Mouse (Mus musculus) activated CD4-positive, CD25-positive, alpha-beta regulatory T cell, adult 4 months (primary cell): ENCODE data around the gene Phykpl. TPM values are rescaled to one million over a fixed set of nuclear protein-coding genes. Genes with fewer than 3 reads are reported as not detected.

ENCODE experiments used
- ATAC-seq: one replicate; pipeline ENCODE4 v1.8.0; 2017
- polyA plus RNA-seq, 2 experiments: library from polyadenylated mRNA; unstranded; fragments of 100-300 nt; shearing (Covaris generic); gene quantifications; one replicate each; pipeline ENCODE4 v1.2.1; 2017

The Phykpl gene
- polyA plus RNA-seq, result 10 to 100 TPM; 23.9 to 29.7 TPM

DNA sequence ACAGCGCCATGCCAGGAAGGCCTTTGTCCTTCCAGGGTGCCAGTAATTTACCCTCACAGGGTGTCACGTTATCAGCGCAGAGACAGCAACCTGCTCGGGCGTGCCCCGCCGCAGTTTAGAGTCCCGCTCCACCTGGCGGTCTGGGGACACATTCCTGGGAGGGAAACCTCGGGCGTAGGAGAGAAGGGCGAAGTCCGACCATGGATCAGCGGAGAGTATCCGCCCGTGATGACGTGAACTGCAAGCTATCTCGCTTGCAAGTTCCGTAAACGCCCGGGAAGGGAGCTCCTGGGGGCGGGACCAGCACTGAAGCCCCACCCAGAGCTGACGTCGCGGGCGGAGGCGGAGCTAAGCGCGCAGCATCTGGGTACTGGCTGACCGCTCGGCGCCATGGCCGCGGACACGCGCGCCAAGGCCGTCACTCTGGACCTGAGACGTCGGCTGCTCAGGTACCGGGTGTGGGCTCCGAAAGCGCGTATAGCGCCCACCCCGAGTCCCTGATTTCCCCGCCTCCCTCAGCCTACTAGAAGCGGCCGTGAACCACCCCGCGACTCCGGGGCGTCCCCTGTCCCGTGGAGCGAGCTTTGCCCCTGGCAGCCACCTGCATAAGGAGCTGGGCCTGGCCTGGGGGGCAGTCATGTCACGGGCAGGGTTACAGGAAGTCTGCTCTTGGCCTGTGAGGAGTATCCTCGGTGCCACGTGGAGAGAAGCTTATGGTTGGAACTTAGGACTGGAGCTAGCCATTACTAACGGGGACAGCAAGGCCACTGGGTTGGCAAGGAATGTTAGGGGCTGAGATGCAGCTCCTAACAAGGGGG lies at the start of gene Phykpl:
Phykpl (plus strand) TSS at position 327 of the 818 bp plus-strand sequence.
- ATAC-seq, result peak; percentile 87

DNA sequence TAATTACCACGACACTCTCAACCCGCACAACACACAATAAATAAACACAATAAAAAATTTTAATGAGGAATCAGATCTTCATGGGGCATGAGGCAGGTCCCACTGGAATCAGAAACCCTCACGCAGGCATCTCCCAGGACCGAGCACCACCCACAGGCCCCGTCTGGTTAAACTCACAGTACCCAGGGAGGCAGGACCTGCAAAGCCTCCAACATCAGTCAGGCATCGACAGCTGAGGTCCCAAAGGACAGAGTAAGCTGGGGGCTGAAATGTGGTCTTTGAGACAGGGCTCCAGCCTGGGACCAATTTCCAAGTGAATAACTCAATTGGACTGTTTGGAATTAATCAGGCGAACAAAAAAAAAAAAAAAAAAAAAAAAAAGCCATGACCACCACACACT lies 46.2 kb upstream of the Phykpl start:
- no peak for ATAC-seq

DNA sequence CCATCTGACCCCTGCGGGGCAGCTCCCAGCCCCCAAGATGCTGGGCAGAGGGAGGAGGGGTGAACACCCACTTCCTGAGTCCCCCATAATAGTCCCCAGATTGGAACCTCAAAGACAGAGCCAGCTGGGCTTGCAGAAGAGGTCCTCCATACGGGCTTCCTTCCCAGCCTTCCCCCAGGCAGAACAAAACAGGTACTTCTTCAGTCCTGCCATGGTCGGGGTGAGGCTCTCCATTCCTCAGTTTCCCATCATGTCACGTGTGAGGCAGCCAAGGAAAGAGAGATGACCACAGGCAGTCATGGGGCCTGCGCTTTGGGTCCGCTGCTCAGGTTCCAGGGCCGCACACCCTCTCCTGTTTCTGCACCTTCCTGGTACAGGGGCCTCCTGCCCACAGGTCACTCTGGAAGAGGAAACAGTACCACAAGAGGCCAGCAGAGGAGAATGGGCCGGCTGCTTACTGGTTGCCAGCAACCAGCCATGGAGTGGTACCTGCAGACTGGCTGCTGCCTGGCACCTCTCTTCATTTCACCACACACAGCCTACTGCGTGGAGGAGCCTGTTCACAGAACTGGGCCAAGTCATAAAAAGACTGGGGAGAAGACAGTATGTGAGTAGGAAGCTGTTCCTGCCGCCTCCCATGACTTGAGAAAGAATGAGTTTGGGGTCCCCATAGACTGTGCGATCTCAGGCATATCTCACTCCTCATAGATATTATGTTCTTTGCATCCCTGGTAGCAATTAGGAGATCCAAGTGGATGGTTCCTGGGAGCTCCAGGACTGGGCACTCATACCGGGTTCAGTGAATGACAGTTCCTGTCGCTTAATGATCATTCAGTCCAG lies 45.4 kb upstream of the Phykpl start:
- ATAC-seq, result no peak

DNA sequence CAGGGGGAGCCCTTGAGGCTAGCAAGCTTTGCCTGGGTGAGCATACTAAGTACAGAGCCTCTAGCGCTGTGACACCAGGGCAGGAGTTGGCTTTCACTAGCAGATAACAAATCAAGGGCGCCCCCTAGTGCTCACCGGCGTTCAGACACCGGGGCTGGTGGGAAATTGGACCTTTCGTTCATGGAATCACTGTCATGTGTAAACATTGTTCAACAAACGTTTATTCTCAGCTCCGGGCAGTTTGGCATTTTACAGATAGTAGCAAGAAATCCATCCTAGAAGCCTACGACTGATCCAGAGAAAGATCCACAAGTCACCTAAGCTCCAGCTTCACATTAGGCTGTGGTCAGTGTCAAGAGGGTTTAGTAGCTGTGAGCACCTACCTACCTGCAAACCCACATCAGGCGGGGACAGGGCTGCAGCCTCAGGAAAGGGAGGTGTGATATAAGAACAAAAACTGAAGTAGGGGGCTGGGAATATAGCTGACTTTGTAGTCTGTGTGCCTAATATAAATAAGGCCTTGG lies 44.7 kb upstream of the Phykpl start:
- ATAC-seq, result peak; percentile 98

DNA sequence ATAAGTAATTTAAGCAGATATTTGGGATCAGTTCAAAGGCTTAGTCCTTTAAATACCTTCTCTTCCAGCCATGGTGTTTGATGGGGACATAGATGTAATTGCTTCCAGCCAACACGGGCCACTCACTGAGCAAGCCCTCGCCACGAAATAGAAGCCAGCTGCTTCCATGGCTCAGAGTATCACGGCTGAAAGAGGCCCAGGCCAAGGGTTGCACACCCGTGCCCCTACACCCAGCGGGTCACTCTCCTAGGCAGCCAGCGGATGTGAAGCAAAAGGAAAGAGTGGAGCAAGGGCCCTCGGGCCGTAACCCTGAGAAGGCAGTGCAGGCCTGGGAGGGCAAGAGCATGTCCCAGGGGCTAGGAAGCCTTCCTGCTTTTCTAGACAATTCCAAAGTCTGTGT lies 42.1 kb upstream of the Phykpl start:
- ATAC-seq, result no peak

DNA sequence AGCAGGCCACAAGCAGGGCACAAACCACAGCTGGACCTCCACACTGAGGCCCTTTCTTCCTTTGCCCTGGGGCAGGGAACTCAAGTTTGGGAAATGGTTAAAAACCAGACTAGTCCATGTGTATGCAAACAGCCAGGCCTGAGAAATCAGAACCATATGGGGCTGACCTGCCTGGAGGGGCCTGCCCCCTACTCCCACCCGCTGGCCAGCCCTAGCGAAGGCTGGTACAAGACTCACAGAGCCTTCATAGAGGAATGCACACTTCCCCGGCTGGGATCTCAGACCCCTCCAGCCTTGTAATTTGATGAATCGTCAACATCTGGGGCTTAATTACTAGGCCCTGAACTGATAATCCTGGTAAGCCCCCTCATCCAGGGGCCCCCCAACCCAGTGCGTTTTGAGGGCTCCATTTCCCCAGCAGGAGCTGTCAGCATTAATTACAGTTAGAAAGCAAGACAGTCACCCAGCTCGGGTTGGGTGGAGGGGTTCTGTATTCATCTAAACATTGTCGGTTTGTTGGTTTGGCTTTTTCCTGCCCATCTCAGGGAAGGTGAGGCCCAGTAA lies 41.0 kb upstream of the Phykpl start:
- no peak for ATAC-seq

DNA sequence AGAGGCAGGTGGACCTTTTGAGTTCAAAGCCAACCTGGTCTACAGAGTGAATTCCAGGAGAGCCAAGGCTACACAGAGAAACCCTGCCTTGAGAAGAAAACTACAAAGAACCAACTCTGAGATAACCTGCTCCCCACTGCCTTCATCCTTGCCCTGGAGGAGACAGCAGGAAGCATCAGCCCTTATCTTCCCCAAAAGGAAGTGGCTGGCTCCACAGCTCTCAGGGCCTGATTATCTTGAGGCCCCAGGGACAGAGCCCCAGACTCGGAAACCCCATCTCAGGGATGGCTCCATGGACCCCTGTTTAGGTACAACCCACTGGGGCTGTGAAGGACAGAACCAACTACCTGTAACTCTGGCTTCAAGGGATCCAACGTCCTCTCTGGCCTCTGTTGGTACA lies 40.1 kb upstream of the Phykpl start:
- ATAC-seq, result no peak

DNA sequence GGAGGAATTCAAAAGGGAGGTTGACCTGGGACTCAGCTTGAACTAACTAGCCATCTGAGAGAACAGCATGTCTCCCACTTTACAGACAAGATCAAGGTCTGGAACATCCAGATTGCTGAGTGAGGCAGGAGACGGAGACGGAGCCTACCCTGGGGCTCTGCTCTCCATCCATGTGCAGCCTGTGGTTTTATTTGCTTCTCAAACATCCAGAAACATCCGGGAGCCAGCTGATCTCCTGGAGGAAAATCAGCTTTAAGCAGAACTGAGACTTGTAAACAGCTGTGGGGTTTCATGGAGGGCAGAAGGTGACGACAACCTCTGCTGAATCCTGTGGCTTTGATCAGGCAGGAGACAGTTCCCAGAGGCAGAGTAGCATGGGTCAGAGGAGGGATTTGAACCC lies 38.7 kb upstream of the Phykpl start:
- ATAC-seq, result no peak

DNA sequence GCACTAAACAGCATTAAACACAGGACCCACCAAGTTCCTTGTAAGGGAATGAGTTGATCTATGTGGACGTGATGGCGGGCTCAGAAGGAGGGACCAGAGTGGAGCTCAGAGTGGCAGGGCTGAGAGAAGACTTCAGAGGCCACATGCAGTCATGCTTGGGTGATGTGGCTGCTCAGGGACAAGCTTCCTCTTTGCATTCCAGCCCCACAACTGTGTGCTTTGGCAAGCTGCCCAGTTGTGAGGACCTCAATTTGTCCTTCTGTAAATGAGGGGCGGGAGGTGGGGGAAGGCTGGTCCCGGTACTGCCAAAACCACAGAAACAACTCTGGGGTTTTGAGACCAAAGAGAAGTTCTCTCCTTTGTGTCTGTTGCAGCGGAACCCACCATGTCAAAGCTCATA lies 33.3 kb upstream of the Phykpl start:
- no peak for ATAC-seq

DNA sequence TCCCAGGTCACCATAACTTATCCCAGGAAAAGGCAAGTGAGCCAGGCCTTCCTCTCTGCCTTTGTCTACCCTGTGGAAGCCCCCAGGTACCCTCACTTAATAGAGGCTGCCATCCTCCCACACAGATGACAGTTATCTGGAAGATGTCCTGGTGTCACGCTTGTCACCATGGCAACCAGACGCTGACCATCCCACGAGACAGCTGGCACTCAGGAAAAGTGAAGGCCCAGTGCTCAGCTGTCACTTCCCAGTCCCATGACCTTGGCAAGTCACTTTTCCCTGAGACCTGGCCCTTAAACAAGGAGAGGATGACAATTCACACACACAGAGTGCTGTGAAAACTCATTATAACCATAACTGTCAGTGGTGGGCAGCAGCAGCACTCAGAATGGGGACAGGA lies 32.5 kb upstream of the Phykpl start:
- ATAC-seq, result no peak

DNA sequence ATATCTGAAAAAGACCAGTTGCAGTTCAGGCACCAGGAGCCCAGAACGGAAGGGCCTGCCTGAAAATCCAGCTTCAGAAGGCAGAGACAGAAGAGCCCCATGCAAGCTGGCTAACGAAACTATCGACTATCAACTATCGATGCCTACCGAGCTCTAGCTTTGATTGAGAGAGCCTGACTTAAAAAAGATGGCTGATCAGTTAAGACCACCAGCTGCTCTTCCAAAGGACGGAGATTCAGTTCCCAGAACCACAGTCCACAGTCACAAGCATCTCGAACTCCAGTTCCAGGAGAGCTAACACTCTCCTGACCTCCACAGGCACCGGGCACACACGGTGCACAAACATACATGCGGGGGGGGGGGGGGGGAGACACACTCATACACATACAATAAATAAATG lies 30.0 kb upstream of the Phykpl start:
- no peak for ATAC-seq

DNA sequence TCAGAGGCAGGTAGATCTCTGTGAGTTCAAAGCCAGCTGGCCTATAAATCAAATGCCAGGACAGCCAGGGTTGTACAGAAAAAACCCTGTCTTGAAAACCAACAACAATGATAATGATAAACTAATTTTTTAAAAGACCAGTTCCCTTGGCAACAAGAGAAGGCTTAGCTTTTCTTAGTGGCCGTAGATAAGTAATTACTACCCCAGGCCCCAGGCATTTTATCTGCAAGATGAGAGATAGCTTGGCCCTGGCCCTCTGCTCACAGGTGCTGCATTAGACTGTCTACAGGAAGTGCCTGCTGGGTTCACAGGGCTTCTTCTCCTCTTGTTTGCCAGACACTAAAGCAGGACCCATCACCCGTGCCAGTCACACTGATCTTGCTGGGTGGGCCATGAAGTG lies 29.5 kb upstream of the Phykpl start:
- no peak for ATAC-seq

DNA sequence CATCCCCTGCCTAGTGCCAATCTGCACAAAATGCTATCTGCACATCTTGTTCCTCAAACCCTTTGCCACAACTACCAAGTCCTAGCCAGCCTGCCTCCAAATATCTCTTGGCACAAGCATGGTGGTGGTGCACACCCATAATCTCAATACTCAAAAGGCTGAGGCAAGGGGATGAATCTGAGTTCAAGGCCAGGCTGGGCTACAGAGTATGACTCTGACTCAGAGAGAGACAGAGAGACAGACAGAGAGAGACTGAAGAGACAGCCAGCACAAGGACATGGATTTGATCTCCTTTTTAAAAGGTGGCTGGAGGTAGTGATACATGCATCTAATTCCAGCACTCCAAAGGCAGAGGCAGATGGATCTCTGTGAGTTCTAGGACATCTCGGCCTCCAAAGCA lies 21.3 kb upstream of the Phykpl start:
- ATAC-seq, result no peak

DNA sequence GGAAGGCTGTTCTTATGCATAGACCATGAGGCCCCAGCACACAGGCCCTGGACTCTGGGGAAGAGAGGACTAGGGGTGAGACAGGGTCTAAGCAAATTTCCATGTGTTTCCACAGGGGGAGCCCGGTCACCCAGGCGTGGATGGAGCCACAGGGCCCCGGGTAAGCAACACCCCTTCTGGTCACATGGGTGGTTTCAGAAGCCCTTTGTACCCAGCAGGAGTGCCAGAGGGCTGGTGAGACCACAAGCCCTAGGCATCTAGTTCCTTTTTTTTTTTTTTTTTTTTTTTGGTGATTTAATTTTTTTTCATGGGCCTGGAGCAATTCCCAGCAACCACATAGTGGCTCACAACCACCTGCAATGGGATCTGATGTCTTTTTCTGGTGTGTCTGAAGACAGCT lies 19.5 kb upstream of the Phykpl start:
- ATAC-seq, result no peak

DNA sequence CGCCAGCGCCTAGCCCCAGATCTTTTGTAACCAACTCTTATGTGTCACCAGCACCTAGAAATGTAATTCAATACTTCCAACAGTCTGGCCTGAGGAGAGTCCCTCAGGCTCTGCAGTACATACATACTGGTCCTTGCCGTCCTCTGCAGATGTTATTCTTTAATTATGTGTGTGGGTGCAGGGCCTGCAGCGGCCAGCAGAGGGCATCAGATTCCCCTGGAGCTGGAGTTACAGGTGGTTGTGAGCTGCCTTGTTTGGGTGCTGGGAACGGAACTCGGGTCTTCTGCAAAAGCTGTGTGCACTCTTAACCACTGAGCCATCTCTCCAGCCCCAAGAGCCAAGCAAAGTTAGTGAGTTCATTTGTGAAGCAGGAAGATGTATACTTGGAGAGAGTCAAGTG lies 18.6 kb upstream of the Phykpl start:
- ATAC-seq, result no peak

DNA sequence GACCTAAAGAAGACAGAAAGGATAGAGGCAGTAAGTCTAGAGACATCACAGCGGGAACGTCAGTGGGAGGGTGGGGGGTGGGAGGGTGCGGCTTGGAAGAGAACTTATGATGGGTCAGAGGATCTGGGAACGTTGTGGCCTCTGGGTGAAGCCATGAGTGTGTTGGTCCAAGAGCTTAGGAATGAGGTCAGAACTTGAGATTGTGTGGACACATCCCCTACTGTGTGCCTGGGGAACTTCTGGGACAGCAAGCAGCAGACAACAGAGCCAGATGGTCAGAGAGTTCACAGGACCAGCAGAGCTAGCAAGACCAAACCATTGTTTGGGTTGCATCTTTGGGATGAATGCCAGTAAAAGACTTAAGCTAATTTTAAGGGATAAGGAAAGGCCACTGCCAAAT lies 15.8 kb upstream of the Phykpl start:
- ATAC-seq, result no peak

DNA sequence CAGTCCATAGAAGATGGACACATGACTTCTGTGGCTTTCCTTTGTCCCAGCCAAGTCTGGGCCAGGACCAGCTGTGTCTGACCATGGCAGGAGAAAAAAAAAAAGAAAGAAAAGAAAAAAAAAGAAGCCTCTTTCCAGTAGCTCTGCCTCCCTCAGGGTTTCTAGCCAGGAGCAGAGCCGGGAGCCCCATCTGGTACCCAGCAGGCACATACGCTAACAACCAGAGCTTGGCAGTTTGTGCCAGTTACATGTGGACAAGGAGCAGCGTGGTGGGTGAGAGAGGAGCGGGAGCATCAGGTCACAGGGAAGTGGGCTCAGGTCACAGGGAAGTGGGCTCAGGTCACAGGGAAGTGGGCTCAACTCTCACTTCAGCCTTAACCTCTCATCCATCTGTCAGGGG lies 8.1 kb upstream of the Phykpl start:
- no peak for ATAC-seq

DNA sequence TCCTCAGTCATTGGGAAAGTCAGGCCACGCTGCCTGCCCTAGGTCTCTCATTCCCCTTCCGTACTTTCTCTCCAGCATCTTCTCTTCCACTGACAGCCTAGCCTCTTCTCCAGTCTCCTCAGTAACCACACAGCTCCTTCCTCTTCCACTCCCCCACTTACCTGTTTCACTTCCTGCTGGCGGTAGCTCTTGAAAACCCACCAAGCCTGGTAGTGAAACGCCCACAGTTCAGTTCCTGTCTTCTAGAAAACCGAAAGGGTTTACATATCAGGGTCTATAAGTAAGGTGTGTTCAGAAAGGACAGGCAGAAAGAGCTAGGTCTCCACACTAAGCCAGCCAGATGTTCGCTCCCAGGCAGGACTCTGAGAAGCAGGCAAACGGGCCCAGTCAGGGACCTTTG lies 7.0 kb upstream of the Phykpl start:
- peak; percentile 92 for ATAC-seq

DNA sequence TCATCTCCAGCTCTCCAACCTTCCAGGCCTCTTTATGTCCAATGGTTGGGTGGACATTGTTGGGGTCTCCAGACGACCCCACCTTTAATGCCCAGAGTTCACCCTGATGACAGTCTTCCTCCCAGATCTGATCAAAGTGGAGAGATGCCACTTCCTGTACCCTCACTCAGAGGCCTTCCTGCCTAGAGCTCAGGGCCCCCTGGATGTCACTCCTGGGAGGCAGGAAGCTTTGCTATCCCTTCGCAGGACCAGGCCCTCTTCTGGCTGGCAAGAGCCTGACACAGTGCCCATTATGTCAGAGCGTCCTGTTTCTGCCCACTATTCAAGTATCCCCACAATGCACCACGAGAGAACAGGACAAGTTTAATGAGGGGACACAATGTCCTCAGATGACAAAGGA lies 5.5 kb upstream of the Phykpl start:
- no peak for ATAC-seq

DNA sequence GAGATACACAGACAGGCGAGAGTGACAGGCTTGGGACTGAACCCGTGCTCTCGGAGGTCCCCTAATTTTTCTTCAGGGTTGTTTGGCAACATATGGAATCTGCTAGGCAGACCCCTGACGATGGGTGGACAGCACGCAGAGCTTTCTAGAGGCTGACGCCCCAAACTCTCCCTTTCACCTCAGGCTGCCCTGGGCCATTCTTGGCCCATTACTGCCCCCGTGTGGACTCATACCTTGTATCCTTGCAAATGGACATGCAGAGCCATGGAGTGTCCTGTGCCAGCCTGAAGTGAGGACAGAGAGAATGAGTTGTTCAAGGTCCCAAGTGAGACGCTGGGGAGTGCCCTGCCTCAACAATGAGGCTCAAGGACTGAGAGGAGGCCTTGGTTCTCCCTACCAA lies 1.8 kb upstream of the Phykpl start:
- no peak for ATAC-seq

DNA sequence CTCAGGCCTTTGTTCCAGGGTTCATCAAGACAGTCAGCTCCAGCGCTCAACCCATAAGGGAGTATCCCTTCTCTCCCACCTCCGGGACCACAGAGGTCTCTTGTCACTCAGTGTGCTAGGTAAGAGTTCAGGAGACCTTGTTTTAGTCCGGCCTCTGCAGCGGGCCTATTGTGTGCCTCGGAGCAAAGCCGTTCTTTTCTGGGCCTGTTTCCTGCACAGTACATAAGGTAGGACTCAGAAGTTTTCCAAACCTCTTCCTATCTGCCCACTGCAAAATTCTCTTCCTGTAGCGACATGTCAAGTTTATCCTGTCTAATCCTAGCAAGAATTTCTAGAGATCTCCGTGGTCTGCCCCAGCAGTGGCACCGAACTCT lies 513 bp upstream of the Phykpl start:
- peak; percentile 25 for ATAC-seq

DNA sequence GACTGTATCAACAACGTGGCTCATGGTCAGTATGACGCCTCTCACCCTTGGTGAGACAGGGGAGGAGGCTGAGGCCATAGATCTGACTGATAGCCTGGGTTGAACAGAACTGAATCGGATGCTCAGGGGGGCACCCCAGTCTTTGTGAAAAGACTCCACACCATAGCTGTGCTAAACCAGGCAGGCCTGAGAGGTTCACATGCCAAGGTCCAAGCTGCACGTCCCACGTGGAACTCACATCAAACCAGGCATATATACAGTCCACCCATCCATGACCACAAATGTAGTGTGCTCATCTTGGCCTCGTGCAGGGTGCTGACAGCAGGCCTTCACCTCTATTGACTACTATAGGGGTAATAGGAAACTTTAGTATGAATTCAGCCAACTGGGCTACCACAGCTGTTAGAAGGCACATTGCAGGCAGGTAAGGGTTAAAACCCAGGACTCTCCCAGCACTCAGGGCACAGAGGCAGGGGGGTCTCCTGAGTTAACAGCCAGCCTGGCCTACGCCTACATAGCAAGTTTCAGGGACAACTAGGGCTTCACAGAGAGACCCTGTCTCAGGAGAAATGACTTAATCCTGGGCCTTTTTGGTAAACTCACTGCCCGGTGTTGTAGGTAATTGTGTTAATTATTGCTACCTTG lies 1.2 kb downstream of the Phykpl start:
- ATAC-seq, result no peak

DNA sequence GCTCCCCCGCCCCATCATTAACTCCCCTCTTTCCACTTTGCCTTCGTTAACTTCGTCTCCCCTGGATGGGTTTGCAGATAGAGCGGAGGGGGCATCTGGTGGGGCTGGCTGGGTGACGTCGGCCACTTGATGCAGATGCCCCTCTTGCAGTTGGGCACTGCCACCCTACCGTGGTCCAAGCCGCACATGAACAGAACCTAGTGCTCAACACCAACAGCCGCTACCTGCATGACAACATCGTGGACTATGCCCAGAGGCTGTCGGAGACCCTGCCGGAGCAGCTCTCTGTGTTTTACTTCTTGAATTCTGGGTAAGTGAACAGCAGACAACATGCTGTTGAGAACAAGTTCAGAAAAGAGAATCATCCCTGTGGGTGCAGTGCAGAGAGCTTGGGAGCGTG lies 1.9 kb downstream of the Phykpl start:
- no peak for ATAC-seq
